Mouse (Mus musculus) adrenal gland, adult 18-20 months (tissue): Measurements from ENCODE around the gene Cd8b1. TPM values are rescaled to one million over a fixed set of nuclear protein-coding genes. Genes with fewer than 3 reads are reported as not detected.

Source experiments
- total RNA-seq, 2 experiments: library from RNA; stranded (reverse); gene quantifications; 1 replicate in 1 of 2; 2 replicates in 1 of 2; pipeline ENCODE4 v1.2.3; 2021

Gene Cd8b1
- total RNA-seq, 2 experiments from 2014 or later, result 0.61 TPM; not detected in 1

Other genes starting within 250 kb of the Cd8b1 start
- 10 to 100 TPM; 16.6 to 17.3 TPM for gene Thnsl2, start 178.3 kb upstream of the Cd8b1 start, total RNA-seq
- gene Fabp1, start 123.0 kb upstream of the Cd8b1 start, total RNA-seq, result not detected
- gene Krcc1, start 51.1 kb upstream of the Cd8b1 start, total RNA-seq, result 10 to 100 TPM; 67.0 to 79.3 TPM
- under 1 TPM; 0.27 to 0.90 TPM for gene Smyd1, start 555 bp upstream of the Cd8b1 start, total RNA-seq
- gene Cd8a, start 50.6 kb downstream of the Cd8b1 start, total RNA-seq, result under 1 TPM in 1 of 2 experiments, not detected in 1; 0.74 TPM
- gene Rmnd5a, start 117.8 kb downstream of the Cd8b1 start, total RNA-seq, result 10 to 100 TPM; 72.9 to 92.6 TPM
- gene Rnf103, start 171.1 kb downstream of the Cd8b1 start, total RNA-seq, result 10 to 100 TPM; 33.8 to 34.7 TPM
- gene Chmp3, start 221.0 kb downstream of the Cd8b1 start, total RNA-seq, result 100 to 1,000 TPM; 109 to 128 TPM